Mouse (Mus musculus) heart, postnatal 0 days (tissue): ENCODE measurements around the gene Hoxa6. TPM values are rescaled to one million over a fixed set of nuclear protein-coding genes. Genes with fewer than 3 reads are reported as not detected.

ENCODE experiments used
- ATAC-seq: fragments of 200-750 bp; cut with Nextera tagmentation; 2 replicates; pipeline ENCODE4 v1.8.0; 2017; ENCODE audit warnings: low read depth, moderate number of reproducible peaks, moderate library complexity; ENCODE audit not compliant: insufficient read depth
- DNase-seq: peaks from one replicate; pipeline ENCODE4 v3.0.0-alpha.2; 2016; ENCODE audit warnings: low spot score
- H3K27ac ChIP-seq: fragments of 300-500 bp; sonication (generic); 2 replicates; pipeline ENCODE4 v1.5.1; 2014; ENCODE audit warnings: low read depth, mild to moderate bottlenecking
- H3K27me3 ChIP-seq: fragments of 300-500 bp; sonication (generic); 2 replicates; pipeline ENCODE4 v1.6.1; 2014; ENCODE audit warnings: low read length, mixed read lengths; ENCODE audit not compliant: control insufficient read depth, insufficient read depth
- H3K36me3 ChIP-seq: fragments of 300-500 bp; sonication (generic); replicated peaks from 2 replicates; pipeline ENCODE4 v1.6.1; 2014; ENCODE audit warnings: low read length, mixed read lengths; ENCODE audit not compliant: control insufficient read depth, insufficient read depth
- H3K4me1 ChIP-seq: fragments of 300-500 bp; sonication (generic); 2 replicates; pipeline ENCODE4 v1.6.1; 2014; ENCODE audit warnings: antibody characterized with exemption; ENCODE audit not compliant: control insufficient read depth, insufficient read depth
- H3K4me2 ChIP-seq: fragments of 300-500 bp; sonication (generic); 2 replicates; pipeline ENCODE4 v1.6.1; 2014; ENCODE audit warnings: low read depth, mild to moderate bottlenecking, low read length, moderate library complexity
- H3K4me3 ChIP-seq: fragments of 300-500 bp; sonication (generic); 2 replicates; pipeline ENCODE4 v1.5.1; 2014; ENCODE audit warnings: low read depth, low read length
- H3K9ac ChIP-seq: fragments of 300-500 bp; sonication (generic); replicated peaks from 2 replicates; pipeline ENCODE4 v1.6.1; 2014; ENCODE audit warnings: low read depth, low read length, mixed read lengths
- H3K9me3 ChIP-seq: fragments of 300-500 bp; sonication (generic); replicated peaks from 2 replicates; pipeline ENCODE4 v1.6.1; 2016; ENCODE audit warnings: low read length; ENCODE audit not compliant: control insufficient read depth
- CTCF ChIP-seq: IDR thresholded peaks from 2 replicates; pipeline ENCODE4 v1.5.1; 2016; ENCODE audit warnings: antibody characterized with exemption, control low read depth, low read depth
- EP300 ChIP-seq: IDR thresholded peaks from 2 replicates; pipeline ENCODE4 v1.6.1; 2016; ENCODE audit warnings: antibody characterized with exemption, low read depth
- WGBS: fragments of 180-500 bp; shearing (Covaris S2); extraction: QIAGEN DNeasy Blood & Tissue Kit; methylation state at CpG from one replicate; pipeline ENCODE4 v1.1.7; 2014; 5-methylcytosine and 5-hydroxymethylcytosine counted together
- polyA plus RNA-seq: library from polyadenylated mRNA; unstranded; fragments of >200 nt; fragmentation: Nextera tagmentation; extraction: Ambion mirVana; gene quantifications from 2 replicates; pipeline ENCODE4 v1.2.1, GENCODE M21; 2015
- total RNA-seq: library from RNA; depleted of rRNA; stranded (reverse); fragments of >200 nt; gene quantifications from 2 replicates; pipeline ENCODE4 v1.2.3, GENCODE M21; 2014; ENCODE audit warnings: low replicate concordance

Hoxa6 gene
- total and polyA plus RNA-seq, 2 experiments from 2014 or later: not detected

GRCm38 (mm10) chr6:52224895-52225611 lies 16.5 kb upstream of the Hoxa6 start:
- H3K4me3 ChIP-seq: peak overlapping the region; percentile 26; the same call in 1 of the 2 replicates
- H3K27me3 ChIP-seq: peaks cover 98% of the 10 kb centered on the region
- no peaks in the 10 kb centered on the region for H3K36me3 ChIP-seq
- H3K9me3 ChIP-seq: no peaks in the 10 kb centered on the region
- no peak for ATAC-seq
- DNase-seq: no peak
- WGBS: 3% methylated on average over 35 of the region's 36 CpGs
- 0 out of 2 replicates have a peak overlapping the region, but pooled peaks have one; percentile 2 for H3K4me2 ChIP-seq
- TF ChIP-seq EP300: no peak
- no peak for TF ChIP-seq CTCF
- no peak overlapping the region for H3K9ac ChIP-seq
- no peak overlapping the region for H3K27ac ChIP-seq
- H3K4me1 ChIP-seq: no peaks in the 10 kb centered on the region

- Histone ChIP-seq H3K4me3 (no peak overlapping the region), H3K4me2 (no peak overlapping the region)
- 5% methylated on average over 24 of the region's 24 CpGs for WGBS
Observed at GRCm38 (mm10) chr6:52223939-52224760, 15.6 kb upstream of the Hoxa6 start.

GRCm38 (mm10) chr6:52222729-52223128 lies 14.2 kb upstream of the Hoxa6 start:
- WGBS: 21% methylated on average over 13 of the region's 13 CpGs
- Histone ChIP-seq H3K4me2 (no peak overlapping the region), H3K4me3 (no peak overlapping the region), H3K27ac (no peak overlapping the region), H3K27me3 (peaks cover 100% of the 10 kb centered on the region), H3K36me3 (no peaks in the 10 kb centered on the region), H3K4me1 (no peaks in the 10 kb centered on the region), H3K9ac (no peak overlapping the region), H3K9me3 (no peaks in the 10 kb centered on the region)
- TF ChIP-seq EP300 (no peak), CTCF (no peak)
- DNase-seq (no peak), ATAC-seq (no peak)

More at GRCm38 (mm10) chr6:52223939-52224760, 15.6 kb upstream of the Hoxa6 start:
- ATAC-seq (no peak), DNase-seq (no peak)
- Histone ChIP-seq H3K27ac (no peak overlapping the region), H3K9me3 (no peaks in the 10 kb centered on the region), H3K4me1 (no peaks in the 10 kb centered on the region), H3K27me3 (peaks cover 98% of the 10 kb centered on the region), H3K36me3 (no peaks in the 10 kb centered on the region), H3K9ac (no peak overlapping the region)
- TF ChIP-seq EP300 (no peak), CTCF (no peak)

GRCm38 (mm10) chr6:52221993-52222685 lies 13.6 kb upstream of the Hoxa6 start:
- no peak overlapping the region for H3K27ac ChIP-seq
- DNase-seq (no peak), ATAC-seq (peak; percentile 12; the same call in 1 of the 2 replicates)
- 13% methylated on average over 21 of the region's 21 CpGs for WGBS
- no peaks in the 10 kb centered on the region for H3K4me1 ChIP-seq
- peaks cover 100% of the 10 kb centered on the region for H3K27me3 ChIP-seq
- H3K9me3 ChIP-seq: no peaks in the 10 kb centered on the region
- no peak for TF ChIP-seq EP300
- no peak for TF ChIP-seq CTCF
- H3K4me2 ChIP-seq: peak overlapping the region; percentile 70
- H3K4me3 ChIP-seq: peak overlapping the region; percentile 49
- no peak overlapping the region for H3K9ac ChIP-seq
- H3K36me3 ChIP-seq: no peaks in the 10 kb centered on the region

- Histone ChIP-seq H3K27ac (no peak within 1 kb of the TSS), H3K4me3 (peak within 1 kb of the TSS; percentile 49), H3K27me3 (peaks cover 100% of the 10 kb centered on the region), H3K36me3 (no peaks in the 10 kb centered on the region), H3K9me3 (no peaks in the 10 kb centered on the region), H3K9ac (no peak within 1 kb of the TSS), H3K4me1 (no peaks in the 10 kb centered on the region), H3K4me2 (peak within 1 kb of the TSS; percentile 70)
- DNase-seq (peak; percentile 73), ATAC-seq (peak; percentile 73)
- TF ChIP-seq EP300 (no peak), CTCF (peak; percentile 91)
- 1% methylated on average over 46 of the region's 46 CpGs for WGBS
Observed at GRCm38 (mm10) chr6:52221337-52221992, 12.9 kb upstream of the Hoxa6 start, which contains the start of gene Hoxa7. TSS of gene Hoxa7 (minus strand) at chr6:52221854.
